Mouse (Mus musculus): ENCODE measurements at regions not wholly inside any gene's neighbourhood (a gene's known extent, or its start where the extent isn't known, plus 50 kb on each side); places are given as distances from the start of the nearest gene placed in this dataset.
"Not testable (repeated sequence)": the region's sequence is repeated elsewhere in the genome, so short reads cannot be mapped to it uniquely, and the experiment has no call there.

GRCm38 (mm10) chr13:85897656-85898055 lies 149.0 kb downstream of the Cox7c start:
- Histone ChIP-seq H3K4me1 (ENCODE audit: control insufficient read depth, insufficient read depth, low read length) (no peaks in the 10 kb centered on the region), H3K27ac (ENCODE audit: low read depth, low read length) (no peak overlapping the region), H3K27me3 (ENCODE audit: control insufficient read depth, insufficient read depth, low read length) (no peaks in the 10 kb centered on the region), H3K9ac (replicated peaks; ENCODE audit: low read depth, low read length) (no peak overlapping the region), H3K36me3 (ENCODE audit: control insufficient read depth, insufficient read depth, low read length) (no peaks in the 10 kb centered on the region), H3K4me3 (ENCODE audit: low read depth, low read length) (no peak overlapping the region), H3K9me3 (ENCODE audit: control insufficient read depth, low read length) (no peaks in the 10 kb centered on the region), H3K4me2 (ENCODE audit: low read depth, low read length) (no peak overlapping the region)
- WGBS: 91% methylated on average over 2 of the region's 2 CpGs
- ATAC-seq (ENCODE audit: low read depth): no peak

- no peak for ATAC-seq (ENCODE audit: low read depth)
- H3K4me2 ChIP-seq (ENCODE audit: low read depth, low read length): no peak overlapping the region
- H3K9me3 ChIP-seq (ENCODE audit: control insufficient read depth, low read length): no peaks in the 10 kb centered on the region
- H3K27ac ChIP-seq (ENCODE audit: low read depth, low read length): no peak overlapping the region
- 59% methylated on average over 8 of the region's 8 CpGs for WGBS
- H3K4me3 ChIP-seq (ENCODE audit: low read depth, low read length): no peak overlapping the region
- no peaks in the 10 kb centered on the region for H3K4me1 ChIP-seq (ENCODE audit: control insufficient read depth, insufficient read depth, low read length)
- no peaks in the 10 kb centered on the region for H3K36me3 ChIP-seq (ENCODE audit: control insufficient read depth, insufficient read depth, low read length)
- H3K9ac ChIP-seq (replicated peaks; ENCODE audit: low read depth, low read length): no peak overlapping the region
- H3K27me3 ChIP-seq (ENCODE audit: control insufficient read depth, insufficient read depth, low read length): no peaks in the 10 kb centered on the region
These were observed 151.6 kb downstream of the Cox7c start for GRCm38 (mm10) chr13:85895141-85895540.

- not testable (repeated sequence) for H3K4me1 ChIP-seq (ENCODE audit: control insufficient read depth, insufficient read depth, low read length); H3K27ac ChIP-seq (ENCODE audit: low read depth, low read length); H3K36me3 ChIP-seq (ENCODE audit: control insufficient read depth, insufficient read depth, low read length); H3K4me2 ChIP-seq (ENCODE audit: low read depth, low read length); H3K9ac ChIP-seq (replicated peaks; ENCODE audit: low read depth, low read length); ATAC-seq (ENCODE audit: low read depth); H3K4me3 ChIP-seq (ENCODE audit: low read depth, low read length); H3K9me3 ChIP-seq (ENCODE audit: control insufficient read depth, low read length); H3K27me3 ChIP-seq (ENCODE audit: control insufficient read depth, insufficient read depth, low read length)
These were observed 156.9 kb downstream of the Cox7c start for GRCm38 (mm10) chr13:85889846-85890245.

- H3K27ac ChIP-seq (ENCODE audit: low read depth, low read length): no peak overlapping the region
- H3K36me3 ChIP-seq (ENCODE audit: control insufficient read depth, insufficient read depth, low read length): no peaks in the 10 kb centered on the region
- ATAC-seq (ENCODE audit: low read depth): peak; percentile 51; the same call in 1 of the 2 replicates
- H3K9me3 ChIP-seq (ENCODE audit: control insufficient read depth, low read length): no peaks in the 10 kb centered on the region
- H3K4me1 ChIP-seq (ENCODE audit: control insufficient read depth, insufficient read depth, low read length): no peaks in the 10 kb centered on the region
- H3K4me2 ChIP-seq (ENCODE audit: low read depth, low read length): no peak overlapping the region
- no peak overlapping the region for H3K4me3 ChIP-seq (ENCODE audit: low read depth, low read length)
- WGBS: 36% methylated on average over 2 of the region's 2 CpGs
- H3K9ac ChIP-seq (replicated peaks; ENCODE audit: low read depth, low read length): no peak overlapping the region
- no peaks in the 10 kb centered on the region for H3K27me3 ChIP-seq (ENCODE audit: control insufficient read depth, insufficient read depth, low read length)
These were observed 163.9 kb downstream of the Cox7c start for GRCm38 (mm10) chr13:85882817-85883216.

- H3K27me3 ChIP-seq (ENCODE audit: control insufficient read depth, insufficient read depth, low read length): no peaks in the 10 kb centered on the region
- H3K9ac ChIP-seq (replicated peaks; ENCODE audit: low read depth, low read length): no peak overlapping the region
- no peak overlapping the region for H3K4me2 ChIP-seq (ENCODE audit: low read depth, low read length)
- no peak overlapping the region for H3K4me3 ChIP-seq (ENCODE audit: low read depth, low read length)
- no peaks in the 10 kb centered on the region for H3K4me1 ChIP-seq (ENCODE audit: control insufficient read depth, insufficient read depth, low read length)
- H3K36me3 ChIP-seq (ENCODE audit: control insufficient read depth, insufficient read depth, low read length): no peaks in the 10 kb centered on the region
- ATAC-seq (ENCODE audit: low read depth): no peak
- no peaks in the 10 kb centered on the region for H3K9me3 ChIP-seq (ENCODE audit: control insufficient read depth, low read length)
- 89% methylated on average over 2 of the region's 2 CpGs for WGBS
- H3K27ac ChIP-seq (ENCODE audit: low read depth, low read length): no peak overlapping the region
These were observed 183.0 kb downstream of the Cox7c start for GRCm38 (mm10) chr13:85863745-85864144.

DNA sequence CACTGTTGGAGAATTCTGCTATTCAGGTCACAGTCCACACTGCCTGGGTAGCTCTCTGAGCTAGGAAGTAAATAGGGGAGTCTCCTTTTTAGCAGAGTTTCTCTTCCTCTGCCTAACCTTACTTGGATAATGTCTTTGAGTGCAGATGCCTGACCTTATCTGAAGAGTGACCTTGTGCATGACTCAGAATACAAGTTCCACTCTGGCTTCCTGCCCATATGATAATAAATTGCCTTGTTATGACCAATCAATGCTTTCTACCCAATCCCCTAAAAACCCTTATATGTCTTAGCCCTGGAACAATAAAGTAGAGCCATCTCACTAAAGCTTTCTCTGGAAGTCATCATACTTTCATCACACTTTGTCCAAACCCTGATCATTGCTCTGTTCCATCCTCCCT lies 198.4 kb downstream of the Cox7c start:
- no peak overlapping the region for H3K4me3 ChIP-seq (ENCODE audit: low read depth, low read length)
- no peak for ATAC-seq (ENCODE audit: low read depth)
- H3K27me3 ChIP-seq (ENCODE audit: control insufficient read depth, insufficient read depth, low read length): no peaks in the 10 kb centered on the region
- H3K4me2 ChIP-seq (ENCODE audit: low read depth, low read length): no peak overlapping the region
- no peaks in the 10 kb centered on the region for H3K36me3 ChIP-seq (ENCODE audit: control insufficient read depth, insufficient read depth, low read length)
- no peaks in the 10 kb centered on the region for H3K4me1 ChIP-seq (ENCODE audit: control insufficient read depth, insufficient read depth, low read length)
- H3K27ac ChIP-seq (ENCODE audit: low read depth, low read length): no peak overlapping the region
- H3K9ac ChIP-seq (replicated peaks; ENCODE audit: low read depth, low read length): no peak overlapping the region
- H3K9me3 ChIP-seq (ENCODE audit: control insufficient read depth, low read length): no peaks in the 10 kb centered on the region

DNA sequence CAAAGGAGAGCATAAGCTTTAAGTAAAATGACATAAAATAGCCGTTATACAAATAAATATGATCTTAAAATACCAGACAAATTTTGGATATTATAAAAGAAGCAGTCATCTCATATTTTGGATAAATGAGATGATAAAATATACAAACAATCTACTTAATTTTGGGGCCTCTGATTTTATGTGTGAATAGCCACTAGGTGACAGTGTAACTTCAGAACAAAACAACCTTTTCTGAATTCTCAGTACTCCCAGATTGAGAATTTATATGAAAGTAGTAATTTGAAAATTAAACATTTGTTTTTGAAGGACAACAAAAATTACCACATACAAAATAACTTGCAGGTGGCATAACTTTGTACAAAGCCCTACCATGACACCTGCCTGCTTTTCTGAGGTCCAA lies 216.8 kb downstream of the Cox7c start:
- 92% methylated on average over 1 of the region's 1 CpGs for WGBS
- H3K4me1 ChIP-seq (ENCODE audit: control insufficient read depth, insufficient read depth, low read length): no peaks in the 10 kb centered on the region
- no peak for ATAC-seq (ENCODE audit: low read depth)
- no peak overlapping the region for H3K4me2 ChIP-seq (ENCODE audit: low read depth, low read length)
- H3K27me3 ChIP-seq (ENCODE audit: control insufficient read depth, insufficient read depth, low read length): no peaks in the 10 kb centered on the region
- no peaks in the 10 kb centered on the region for H3K9me3 ChIP-seq (ENCODE audit: control insufficient read depth, low read length)
- no peak overlapping the region for H3K27ac ChIP-seq (ENCODE audit: low read depth, low read length)
- H3K4me3 ChIP-seq (ENCODE audit: low read depth, low read length): no peak overlapping the region
- no peak overlapping the region for H3K9ac ChIP-seq (replicated peaks; ENCODE audit: low read depth, low read length)
- H3K36me3 ChIP-seq (ENCODE audit: control insufficient read depth, insufficient read depth, low read length): no peaks in the 10 kb centered on the region
